Mouse (Mus musculus) midbrain, embryonic 13.5 days (tissue): ENCODE measurements around the gene Chrm5. TPM values are rescaled to one million over a fixed set of nuclear protein-coding genes. Genes with fewer than 3 reads are reported as not detected.
A peak's percentile ranks its signal among the peaks of the same experiment; 100 is the strongest.

Source experiments
- ATAC-seq: fragments of 200-750 bp; cut with Nextera tagmentation; 2 replicates; pipeline ENCODE4 v1.8.0; 2017; ENCODE audit warnings: mild to moderate bottlenecking, moderate TSS enrichment, moderate library complexity
- H3K27ac ChIP-seq: fragments of 300-500 bp; sonication (generic); 2 replicates; pipeline ENCODE4 v1.5.1; 2015; ENCODE audit warnings: inconsistent platforms, mild to moderate bottlenecking, moderate library complexity
- H3K27me3 ChIP-seq: fragments of 300-500 bp; sonication (generic); 2 replicates; pipeline ENCODE4 v1.6.1; 2015; ENCODE audit warnings: mild to moderate bottlenecking, inconsistent platforms
- H3K36me3 ChIP-seq: fragments of 300-500 bp; sonication (generic); 2 replicates; pipeline ENCODE4 v1.6.1; 2015; ENCODE audit warnings: mild to moderate bottlenecking, inconsistent platforms
- H3K4me1 ChIP-seq: fragments of 300-500 bp; sonication (generic); replicated peaks from 2 replicates; pipeline ENCODE4 v1.6.1; 2015; ENCODE audit warnings: inconsistent platforms
- H3K4me2 ChIP-seq: fragments of 300-500 bp; sonication (generic); replicated peaks from 2 replicates; pipeline ENCODE4 v1.6.1; 2015; ENCODE audit warnings: moderate library complexity, mild to moderate bottlenecking, inconsistent platforms
- H3K4me3 ChIP-seq: fragments of 300-500 bp; sonication (generic); replicated peaks from 2 replicates; pipeline ENCODE4 v1.5.1; 2015; ENCODE audit warnings: mild to moderate bottlenecking, inconsistent platforms
- H3K9ac ChIP-seq: fragments of 300-500 bp; sonication (generic); replicated peaks from 2 replicates; pipeline ENCODE4 v1.6.1; 2015; ENCODE audit warnings: mild to moderate bottlenecking, inconsistent platforms
- H3K9me3 ChIP-seq: fragments of 300-500 bp; sonication (generic); 2 replicates; pipeline ENCODE4 v1.6.1; 2016; ENCODE audit warnings: mild to moderate bottlenecking, inconsistent platforms
- WGBS: fragments of 180-500 bp; shearing (Covaris S2); methylation state at CpG from one replicate; pipeline ENCODE4 v1.1.7; 2015; 5-methylcytosine and 5-hydroxymethylcytosine counted together
- polyA plus RNA-seq: library from polyadenylated mRNA; unstranded; fragments of >200 nt; fragmentation: Nextera tagmentation; extraction: Ambion mirVana; gene quantifications from 2 replicates; pipeline ENCODE4 v1.2.1, GENCODE M21; 2015

The Chrm5 gene
- polyA plus RNA-seq, 1 experiment from 2014 or later, result 0.26 TPM

GRCm38 (mm10) chr2:112497851-112498250 is 17.3 kb upstream of the Chrm5 start:
- H3K4me3 ChIP-seq, result no peak overlapping the region
- no peaks in the 10 kb centered on the region for H3K9me3 ChIP-seq
- no peak overlapping the region for H3K27ac ChIP-seq
- H3K4me2 ChIP-seq, result no peak overlapping the region
- no peak for ATAC-seq
- H3K9ac ChIP-seq, result no peak overlapping the region
- WGBS, result 76% methylated on average over 7 of the region's 7 CpGs
- H3K27me3 ChIP-seq, result no peaks in the 10 kb centered on the region
- no peaks in the 10 kb centered on the region for H3K36me3 ChIP-seq
- peaks cover 13% of the 10 kb centered on the region for H3K4me1 ChIP-seq

- WGBS, result 46% methylated on average over 11 of the region's 11 CpGs
- H3K9ac ChIP-seq, result peak overlapping the region; percentile 95
- H3K9me3 ChIP-seq, result no peaks in the 10 kb centered on the region
- H3K4me1 ChIP-seq, result peaks cover 17% of the 10 kb centered on the region
- H3K27ac ChIP-seq, result peak overlapping the region; percentile 97; the same call in 1 of the 2 replicates
- no peaks in the 10 kb centered on the region for H3K36me3 ChIP-seq
- H3K4me2 ChIP-seq, result peak overlapping the region; percentile 70
- peak overlapping the region; percentile 73 for H3K4me3 ChIP-seq
- peak; percentile 7 for ATAC-seq
- H3K27me3 ChIP-seq, result no peaks in the 10 kb centered on the region
Measured at GRCm38 (mm10) chr2:112493539-112494260, 13.1 kb upstream of the Chrm5 start.

GRCm38 (mm10) chr2:112492856-112493538 is 12.4 kb upstream of the Chrm5 start, which contains the start of gene Aven:
Gene Aven (plus strand): TSS chr2:112492964.
- Histone ChIP-seq H3K27ac (peak within 1 kb of the TSS; percentile 97), H3K9me3 (no peaks in the 10 kb centered on the region), H3K36me3 (no peaks in the 10 kb centered on the region), H3K9ac (peak within 1 kb of the TSS; percentile 95), H3K4me3 (peak within 1 kb of the TSS; percentile 73), H3K4me2 (peak within 1 kb of the TSS; percentile 70), H3K27me3 (no peaks in the 10 kb centered on the region), H3K4me1 (peaks cover 17% of the 10 kb centered on the region)
- peak; percentile 97 for ATAC-seq
- WGBS, result under 1% methylated on average over 67 of the region's 87 CpGs

GRCm38 (mm10) chr2:112492431-112492855 is 11.9 kb upstream of the Chrm5 start:
- H3K27ac ChIP-seq, result peak overlapping the region; percentile 97
- 5% methylated on average over 9 of the region's 9 CpGs for WGBS
- H3K4me3 ChIP-seq, result peak overlapping the region; percentile 73
- no peaks in the 10 kb centered on the region for H3K27me3 ChIP-seq
- ATAC-seq, result peak; percentile 5
- peaks cover 17% of the 10 kb centered on the region for H3K4me1 ChIP-seq
- peak overlapping the region; percentile 95 for H3K9ac ChIP-seq
- H3K4me2 ChIP-seq, result peak overlapping the region; percentile 70
- H3K36me3 ChIP-seq, result no peaks in the 10 kb centered on the region
- no peaks in the 10 kb centered on the region for H3K9me3 ChIP-seq

- Histone ChIP-seq H3K9ac (no peak overlapping the region), H3K4me1 (peaks cover 17% of the 10 kb centered on the region), H3K27me3 (no peaks in the 10 kb centered on the region), H3K9me3 (no peaks in the 10 kb centered on the region), H3K4me2 (no peak overlapping the region), H3K4me3 (no peak overlapping the region), H3K27ac (no peak overlapping the region), H3K36me3 (no peaks in the 10 kb centered on the region)
- no peak for ATAC-seq
- 72% methylated on average over 5 of the region's 5 CpGs for WGBS
Measured at GRCm38 (mm10) chr2:112491629-112492028, 11.1 kb upstream of the Chrm5 start.

- Histone ChIP-seq H3K36me3 (no peaks in the 10 kb centered on the region), H3K9me3 (no peaks in the 10 kb centered on the region), H3K4me2 (no peak overlapping the region), H3K9ac (no peak overlapping the region), H3K4me3 (no peak overlapping the region), H3K27me3 (no peaks in the 10 kb centered on the region), H3K27ac (no peak overlapping the region), H3K4me1 (peaks cover 17% of the 10 kb centered on the region)
- WGBS, result 86% methylated on average over 11 of the region's 11 CpGs
- no peak for ATAC-seq
Measured at GRCm38 (mm10) chr2:112490483-112491196, 10.1 kb upstream of the Chrm5 start.

GRCm38 (mm10) chr2:112484886-112485285 is 4.3 kb upstream of the Chrm5 start:
- 0 out of 2 replicates have a peak, but pooled peaks have one; percentile 30 for ATAC-seq
- H3K9me3 ChIP-seq, result no peaks in the 10 kb centered on the region
- no peak overlapping the region for H3K9ac ChIP-seq
- no peak overlapping the region for H3K27ac ChIP-seq
- no peaks in the 10 kb centered on the region for H3K36me3 ChIP-seq
- no peak overlapping the region for H3K4me2 ChIP-seq
- no peaks in the 10 kb centered on the region for H3K4me1 ChIP-seq
- H3K27me3 ChIP-seq, result no peaks in the 10 kb centered on the region
- no peak overlapping the region for H3K4me3 ChIP-seq
- whole genome bisulfite sequencing, result 80% methylated on average over 2 of the region's 2 CpGs

- H3K27ac ChIP-seq, result no peak overlapping the region
- H3K36me3 ChIP-seq, result no peaks in the 10 kb centered on the region
- no peaks in the 10 kb centered on the region for H3K9me3 ChIP-seq
- 81% methylated on average over 2 of the region's 2 CpGs for WGBS
- ATAC-seq, result no peak
- no peaks in the 10 kb centered on the region for H3K27me3 ChIP-seq
- no peaks in the 10 kb centered on the region for H3K4me1 ChIP-seq
- H3K4me3 ChIP-seq, result no peak overlapping the region
- no peak overlapping the region for H3K9ac ChIP-seq
- H3K4me2 ChIP-seq, result no peak overlapping the region
Measured at GRCm38 (mm10) chr2:112483334-112483651, 2.7 kb upstream of the Chrm5 start.

GRCm38 (mm10) chr2:112482533-112483333 is 2.2 kb upstream of the Chrm5 start:
- Histone ChIP-seq H3K27ac (no peak overlapping the region), H3K4me3 (no peak overlapping the region), H3K9me3 (no peaks in the 10 kb centered on the region), H3K4me2 (no peak overlapping the region), H3K4me1 (no peaks in the 10 kb centered on the region), H3K9ac (no peak overlapping the region), H3K27me3 (no peaks in the 10 kb centered on the region), H3K36me3 (no peaks in the 10 kb centered on the region)
- 82% methylated on average over 5 of the region's 5 CpGs for WGBS
- no peak for ATAC-seq

- Histone ChIP-seq H3K9me3 (no peaks in the 10 kb centered on the region), H3K27ac (no peak overlapping the region), H3K9ac (no peak overlapping the region), H3K4me2 (no peak overlapping the region), H3K4me1 (no peaks in the 10 kb centered on the region), H3K4me3 (no peak overlapping the region), H3K36me3 (no peaks in the 10 kb centered on the region), H3K27me3 (no peaks in the 10 kb centered on the region)
- WGBS, result 0% methylated on average over 2 of the region's 2 CpGs
- ATAC-seq, result peak; percentile 53; the same call in 1 of the 2 replicates
Measured at GRCm38 (mm10) chr2:112481564-112481963, 995 bp upstream of the Chrm5 start.

GRCm38 (mm10) chr2:112476554-112476953 is 4.0 kb downstream of the Chrm5 start:
- Histone ChIP-seq H3K36me3 (0 out of 2 replicates have a peak, but pooled peaks cover 5% of the 10 kb centered on the region), H3K4me3 (no peak overlapping the region), H3K27ac (no peak overlapping the region), H3K9me3 (no peaks in the 10 kb centered on the region), H3K4me2 (no peak overlapping the region), H3K9ac (no peak overlapping the region), H3K27me3 (no peaks in the 10 kb centered on the region), H3K4me1 (no peaks in the 10 kb centered on the region)
- no peak for ATAC-seq
- WGBS, result 80% methylated on average over 6 of the region's 6 CpGs
